ENCODE assay signal across 12 mouse cellular contexts in genomic region chr19:21603836-21604235, GRCm38 (mm10). TPM values are rescaled to one million over a fixed set of nuclear protein-coding genes. Genes with fewer than 3 reads are reported as not detected.
DNase-seq lines count a peak whose midpoint lies in the region; ATAC-seq and TF ChIP-seq lines count a peak whose summit lies in the region.
"Had no signal": no experiment of that assay in that cellular context is flagged by ENCODE, and none has a peak within 500 bp of the region (broad histone marks: within the 10 kb centered on the region; RNA-seq: fewer than 3 reads in every experiment).

No protein-coding gene starts in this region.

- 0 out of 2 replicates have a peak overlapping the region, but pooled peaks have one; percentile 22 for H3K27ac ChIP-seq in heart, embryonic 11.5 days (ENCODE audit: low read depth, low read length)
- H3K27ac ChIP-seq in liver, embryonic 13.5 days: peak overlapping the region; percentile 9; the same call in 1 of the 2 replicates
- no peak overlapping the region for H3K27ac ChIP-seq in cerebellum, adult 2 months (ENCODE audit: insufficient read depth, low read length)
- no peak overlapping the region for H3K27ac ChIP-seq in thymus, adult 2 months (ENCODE audit: control insufficient read depth, insufficient read depth, low read length)
- H3K27ac ChIP-seq: liver, embryonic 15.5 days; neural tube, embryonic 15.5 days had no signal

- no peak overlapping the region for H3K9ac ChIP-seq in heart, embryonic 11.5 days (ENCODE audit: low read depth, low read length)
- H3K9ac ChIP-seq in liver, embryonic 13.5 days: no peak overlapping the region
- H3K9ac ChIP-seq: liver, embryonic 15.5 days; neural tube, embryonic 15.5 days had no signal

- no peak for TF ChIP-seq POLR2A in cerebellum, adult 2 months (IDR thresholded peaks at IDR 0.05; ENCODE audit: borderline replicate concordance, insufficient read depth, low read length)
- TF ChIP-seq POLR2A in thymus, adult 2 months (IDR thresholded peaks at IDR 0.05; ENCODE audit: control insufficient read depth, extremely low read depth, insufficient read depth, low read length, poor library complexity): no peak

- H3K4me2 ChIP-seq in heart, embryonic 11.5 days: no peak overlapping the region
- no peak overlapping the region for H3K4me2 ChIP-seq in liver, embryonic 13.5 days
- H3K4me2 ChIP-seq: liver, embryonic 15.5 days; neural tube, embryonic 15.5 days had no signal

- no peaks in the 10 kb centered on the region for H3K9me3 ChIP-seq in heart, embryonic 11.5 days (replicated peaks; ENCODE audit: control insufficient read depth, low read length)
- H3K9me3 ChIP-seq in liver, embryonic 13.5 days (replicated peaks): no peaks in the 10 kb centered on the region
- H3K9me3 ChIP-seq: liver, embryonic 15.5 days; neural tube, embryonic 15.5 days had no signal

- H3K36me3 ChIP-seq in heart, embryonic 11.5 days (ENCODE audit: control insufficient read depth, insufficient read depth, low read length): peaks cover 2% of the 10 kb centered on the region; the same call in 1 of the 2 replicates
- H3K36me3 ChIP-seq in liver, embryonic 13.5 days: no peaks in the 10 kb centered on the region
- H3K36me3 ChIP-seq in thymus, adult 2 months (ENCODE audit: control insufficient read depth, insufficient read depth, low read length): no peaks in the 10 kb centered on the region
- H3K36me3 ChIP-seq: liver, embryonic 15.5 days; neural tube, embryonic 15.5 days had no signal

- TF ChIP-seq CTCF in cerebellum, adult 2 months (IDR thresholded peaks at IDR 0.05; ENCODE audit: borderline replicate concordance, insufficient read depth, low read depth, low read length): no peak
- no peak for TF ChIP-seq CTCF in thymus, adult 2 months (IDR thresholded peaks at IDR 0.05; ENCODE audit: borderline replicate concordance, control insufficient read depth, extremely low read depth, insufficient read depth, low read length, poor library complexity)

- WGBS in heart, embryonic 11.5 days (ENCODE audit: insufficient replicate concordance): 32% methylated on average over 3 of the region's 3 CpGs
- 16% methylated on average over 3 of the region's 3 CpGs for WGBS in liver, embryonic 13.5 days (ENCODE audit: insufficient replicate concordance)
- WGBS in cerebellum, adult 2 months: 34% methylated on average over 3 of the region's 3 CpGs
- 40% methylated on average over 3 of the region's 3 CpGs for WGBS in thymus, adult 2 months

- no peak overlapping the region for H3K4me3 ChIP-seq in heart, embryonic 11.5 days (ENCODE audit: low read depth, low read length)
- H3K4me3 ChIP-seq in liver, embryonic 13.5 days (replicated peaks): no peak overlapping the region
- no peak overlapping the region for H3K4me3 ChIP-seq in cerebellum, adult 2 months (replicated peaks; ENCODE audit: insufficient read depth, low read depth, low read length)
- no peak overlapping the region for H3K4me3 ChIP-seq in thymus, adult 2 months (ENCODE audit: control insufficient read depth, insufficient read depth, low read length)
- H3K4me3 ChIP-seq: liver, embryonic 15.5 days; neural tube, embryonic 15.5 days had no signal

- peaks cover 4% of the 10 kb centered on the region; the same call in 1 of the 2 replicates for H3K4me1 ChIP-seq in heart, embryonic 11.5 days (ENCODE audit: control insufficient read depth, insufficient read depth, low read length)
- peaks cover 15% of the 10 kb centered on the region for H3K4me1 ChIP-seq in liver, embryonic 13.5 days (replicated peaks)
- H3K4me1 ChIP-seq in cerebellum, adult 2 months (ENCODE audit: control insufficient read depth, insufficient read depth, low read length): no peaks in the 10 kb centered on the region
- H3K4me1 ChIP-seq in thymus, adult 2 months (replicated peaks; ENCODE audit: control insufficient read depth, insufficient read depth, low read length): peaks cover 2% of the 10 kb centered on the region
- H3K4me1 ChIP-seq: neural tube, embryonic 15.5 days had no signal

- ATAC-seq in heart, embryonic 11.5 days (replicated peaks; ENCODE audit: insufficient number of reproducible peaks, low FRiP score, low TSS enrichment): no peak
- ATAC-seq in liver, embryonic 13.5 days (ENCODE audit: low read depth): no peak

- DNase-seq in embryo, embryonic 10.5 days (ENCODE audit: low spot score): peak; percentile 4
- no peak for DNase-seq in embryo, embryonic 11 days
- peak; percentile 96 for DNase-seq in 416B (ENCODE audit: low read depth)
- DNase-seq in liver, embryonic 13.5 days: no peak
- no peak for DNase-seq in cerebellum, adult 2 months
- no peak for DNase-seq in thymus, adult 2 months
- DNase-seq in neural tube, embryonic 10.5 days (ENCODE audit: extremely low spot score, low spot score): no peak
- DNase-seq: adrenal gland, adult 2 months; kidney, postnatal 4 days had no signal

- H3K27me3 ChIP-seq in heart, embryonic 11.5 days (ENCODE audit: control insufficient read depth, insufficient read depth, low read length): no peaks in the 10 kb centered on the region
- H3K27me3 ChIP-seq in liver, embryonic 13.5 days: no peaks in the 10 kb centered on the region
- no peaks in the 10 kb centered on the region for H3K27me3 ChIP-seq in cerebellum, adult 2 months (ENCODE audit: control insufficient read depth, insufficient read depth, low read length)
- no peaks in the 10 kb centered on the region for H3K27me3 ChIP-seq in thymus, adult 2 months (ENCODE audit: control insufficient read depth, insufficient read depth, low read length)
- H3K27me3 ChIP-seq: liver, embryonic 15.5 days; neural tube, embryonic 15.5 days had no signal

RNA-seq across cellular contexts. Expression of gene 1110059E24Rik, which starts 48.9 kb away (rescaled TPM):
- 45.8 and 46.0 TPM in 2 replicates for polyA plus RNA-seq in heart, embryonic 11.5 days (2014; fragmentation: Nextera tagmentation; extraction: Ambion mirVana)
- polyA plus RNA-seq in liver, embryonic 13.5 days (2015; fragmentation: Nextera tagmentation; extraction: Ambion mirVana): 17.2 and 19.1 TPM in 2 replicates
- 31.2 and 33.0 TPM in 2 replicates for polyA plus RNA-seq in cerebellum, adult 2 months (2012; rRNA removed)
- polyA plus RNA-seq in thymus, adult 2 months (2012; rRNA removed): 3.3 and 4.8 TPM in 2 replicates

RNA-seq across cellular contexts. Expression of gene Abhd17b, which starts 49.1 kb away (rescaled TPM):
- polyA plus RNA-seq in heart, embryonic 11.5 days (2014; fragmentation: Nextera tagmentation; extraction: Ambion mirVana): 18.1 and 19.4 TPM in 2 replicates
- 7.0 and 8.1 TPM in 2 replicates for polyA plus RNA-seq in liver, embryonic 13.5 days (2015; fragmentation: Nextera tagmentation; extraction: Ambion mirVana)
- polyA plus RNA-seq in cerebellum, adult 2 months (2012; rRNA removed): 45.4 and 46.6 TPM in 2 replicates
- 8.2 and 12.8 TPM in 2 replicates for polyA plus RNA-seq in thymus, adult 2 months (2012; rRNA removed)

Comparison
In these comparisons a context has a peak if more than half of its experiments do, and no peak if none do; other contexts are left out.
1. DNase-seq: peak in embryo, embryonic 10.5 days (single experiment) and 416B (single experiment); none in embryo, embryonic 11 days (single experiment), liver, embryonic 13.5 days (single experiment), cerebellum, adult 2 months (0 of 2), thymus, adult 2 months (single experiment) and neural tube, embryonic 10.5 days (single experiment).
2. H3K27ac ChIP-seq: peak in heart, embryonic 11.5 days (single experiment) and liver, embryonic 13.5 days (single experiment); none in cerebellum, adult 2 months (single experiment) and thymus, adult 2 months (single experiment).